ENCODE assay signal across 10 mouse cellular contexts in the genomic region with DNA sequence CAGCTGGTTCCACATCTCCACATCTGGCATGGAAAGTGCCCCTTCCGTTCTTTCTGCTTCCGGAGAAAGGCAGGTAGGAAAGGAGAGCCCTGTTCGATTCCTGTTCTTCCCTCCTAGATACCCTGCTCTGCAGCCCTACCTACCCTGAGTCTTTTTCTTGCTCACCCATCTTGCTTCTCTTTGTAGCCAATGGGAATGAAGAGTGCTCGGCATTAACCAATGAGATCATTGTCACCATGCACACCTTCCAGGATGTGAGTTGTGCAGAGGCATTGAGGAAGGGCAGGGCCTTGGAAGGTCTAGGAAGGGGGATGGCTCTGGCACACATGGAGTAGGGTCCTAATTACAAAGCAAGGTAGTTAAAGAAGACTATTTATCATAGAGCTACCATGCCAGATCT. TPM values are rescaled to one million over a fixed set of nuclear protein-coding genes. Genes with fewer than 3 reads are reported as not detected.
"Had no signal": no experiment of that assay in that cellular context is flagged by ENCODE, and none has a peak within 500 bp of the region (broad histone marks: within the 10 kb centered on the region; RNA-seq: fewer than 3 reads in every experiment).

No protein-coding gene starts in this region.

- DNase-seq: kidney, adult 2 months; kidney, postnatal 36 days; left cerebral cortex, postnatal 4 days; liver, postnatal 0 days; lung, embryonic 14.5 days; right cerebral cortex, adult 18-20 months; right cerebral cortex, postnatal 25 days; spleen, adult 18-20 months had no signal

RNA-seq across cellular contexts. Expression of a gene that starts 8.7 kb away (rescaled TPM):
- polyA plus RNA-seq: macrophage had no signal

RNA-seq across cellular contexts. Expression of a gene that starts 12.1 kb away (rescaled TPM):
- polyA plus RNA-seq: macrophage; testis, adult 2 months had no signal

RNA-seq across cellular contexts. Expression of a gene that starts 30.7 kb away (rescaled TPM):
- polyA plus RNA-seq: macrophage had no signal
